Mouse (Mus musculus) WW6 (cell line): ENCODE measurements around the gene Plxnb2.

Source experiments
- DNase-seq: peaks from one replicate; pipeline ENCODE4 v3.0.0-alpha.2; 2013; ENCODE audit warnings: low read depth, low spot score

Plxnb2 gene

GRCm38 (mm10) chr15:89128382-89129350, 51.9 kb downstream of the Plxnb2 start, which contains the start of gene Hdac10:
Hdac10 (minus strand) TSS chr15:89128700.
- no peak for DNase-seq

GRCm38 (mm10) chr15:89127364-89127940, 53.1 kb downstream of the Plxnb2 start:
- DNase-seq, result no peak

GRCm38 (mm10) chr15:89126622-89127021, 54.0 kb downstream of the Plxnb2 start:
- no peak for DNase-seq

GRCm38 (mm10) chr15:89125351-89125750, 55.2 kb downstream of the Plxnb2 start:
- no peak for DNase-seq

GRCm38 (mm10) chr15:89124312-89124711, 56.3 kb downstream of the Plxnb2 start:
- DNase-seq, result no peak

- DNase-seq, result no peak
These were observed 57.0 kb downstream of the Plxnb2 start for GRCm38 (mm10) chr15:89123595-89123994.

- DNase-seq, result peak; percentile 80
These were observed 57.8 kb downstream of the Plxnb2 start, which contains the start of gene Tubgcp6 for GRCm38 (mm10) chr15:89122649-89123366. Tubgcp6 (minus strand) TSS chr15:89123112.

- DNase-seq, result no peak
These were observed 62.6 kb downstream of the Plxnb2 start for GRCm38 (mm10) chr15:89118007-89118406.

- no peak for DNase-seq
These were observed 70.4 kb downstream of the Plxnb2 start for GRCm38 (mm10) chr15:89110147-89110546.

GRCm38 (mm10) chr15:89106976-89107375, 73.6 kb downstream of the Plxnb2 start:
- DNase-seq, result no peak

GRCm38 (mm10) chr15:89106073-89106472, 74.5 kb downstream of the Plxnb2 start:
- no peak for DNase-seq
